Mouse (Mus musculus) small intestine, adult 2 months (tissue): ENCODE measurements at regions not wholly inside any gene's neighbourhood (a gene's known extent, or its start where the extent isn't known, plus 50 kb on each side); places are given as distances from the start of the nearest gene placed in this dataset.

Experiments
- H3K27ac ChIP-seq: fragments of 200-500 bp; 2 replicates; pipeline ENCODE4 v1.5.1; 2012; ENCODE audit warnings: low read depth, low read length, control low read depth, inconsistent platforms; ENCODE audit not compliant: insufficient read depth
- H3K27me3 ChIP-seq: fragments of 200-500 bp; 2 replicates; pipeline ENCODE4 v1.6.1; 2012; ENCODE audit warnings: mild to moderate bottlenecking, moderate library complexity, low read length, inconsistent platforms; ENCODE audit not compliant: control insufficient read depth, insufficient read depth
- H3K36me3 ChIP-seq: fragments of 200-500 bp; 2 replicates; pipeline ENCODE4 v1.6.1; 2012; ENCODE audit warnings: mild to moderate bottlenecking, low read length, control low read depth, inconsistent platforms; ENCODE audit not compliant: control insufficient read depth, insufficient read depth
- H3K4me1 ChIP-seq: fragments of 200-500 bp; 2 replicates; pipeline ENCODE4 v1.6.1; 2012; ENCODE audit warnings: low read length, inconsistent platforms, mixed read lengths; ENCODE audit not compliant: control insufficient read depth, insufficient read depth, insufficient read length
- H3K4me3 ChIP-seq: fragments of 200-500 bp; 2 replicates; pipeline ENCODE4 v1.5.1; 2012; ENCODE audit warnings: low read depth, mild to moderate bottlenecking, control low read depth, inconsistent platforms, low read length, moderate library complexity
- CTCF ChIP-seq: fragments of 200-500 bp; IDR thresholded peaks from 2 replicates; pipeline ENCODE4 v1.5.1; 2012; ENCODE audit warnings: low read depth, mild to moderate bottlenecking, control low read depth, inconsistent platforms, low read length, moderate library complexity, mixed read lengths; ENCODE audit not compliant: insufficient replicate concordance, insufficient read length; ENCODE audit errors: extremely low read depth
- POLR2A ChIP-seq: fragments of 200-500 bp; IDR thresholded peaks from 2 replicates; pipeline ENCODE4 v1.6.1; 2012; ENCODE audit warnings: low read depth, mild to moderate bottlenecking, control low read depth, inconsistent platforms, low read length, moderate library complexity
- WGBS: fragments of 180-500 bp; shearing (Covaris S2); methylation state at CpG from one replicate; pipeline ENCODE4 v1.1.7; 2018; 5-methylcytosine and 5-hydroxymethylcytosine counted together

DNA sequence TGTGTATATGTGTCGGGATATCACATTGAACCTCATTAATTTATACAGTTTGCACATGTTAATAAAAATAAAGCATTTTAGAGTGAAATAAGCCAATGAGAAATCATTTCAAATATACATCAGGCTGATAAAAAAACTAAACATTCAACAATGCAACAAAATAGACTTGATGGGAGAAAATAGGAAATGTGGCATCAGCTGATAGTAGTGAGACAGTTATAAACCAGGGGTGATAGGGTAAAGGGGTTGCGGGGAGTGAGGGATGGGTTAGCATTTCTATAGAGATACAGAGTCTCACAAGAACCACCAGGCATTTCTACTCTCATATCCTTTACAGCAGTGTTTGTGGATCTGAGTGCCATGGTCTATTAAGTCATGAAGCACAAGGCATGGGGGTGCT lies 108.6 kb upstream of the Mvb12b start:
- Histone ChIP-seq H3K27me3 (no peaks in the 10 kb centered on the region), H3K36me3 (no peaks in the 10 kb centered on the region), H3K4me3 (no peak overlapping the region), H3K27ac (no peak overlapping the region), H3K4me1 (no peaks in the 10 kb centered on the region)
- TF ChIP-seq POLR2A, result no peak
- TF ChIP-seq CTCF, result no peak
- WGBS, result 95% methylated on average over 2 of the region's 2 CpGs

DNA sequence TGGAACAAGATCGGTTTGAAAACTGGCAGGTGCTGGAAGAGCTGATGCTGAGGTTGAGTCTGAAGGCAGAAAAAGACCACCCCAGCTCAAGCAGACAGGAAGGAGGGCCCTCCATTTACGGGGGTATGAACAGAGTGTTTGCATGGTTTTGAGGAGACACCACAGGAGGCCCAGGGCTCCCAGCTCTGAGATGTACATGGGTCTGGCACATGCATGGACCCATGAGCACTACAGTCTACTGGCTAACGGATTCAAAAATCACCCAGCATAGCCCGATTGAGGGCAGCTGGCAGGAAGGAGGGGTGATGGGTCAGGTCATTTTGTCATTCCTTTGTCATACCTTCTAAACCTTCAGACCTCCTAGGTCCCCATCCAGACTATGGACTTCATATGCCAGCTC lies 103.6 kb upstream of the Mvb12b start:
- Histone ChIP-seq H3K27ac (no peak overlapping the region), H3K27me3 (no peaks in the 10 kb centered on the region), H3K4me3 (no peak overlapping the region), H3K36me3 (no peaks in the 10 kb centered on the region), H3K4me1 (no peaks in the 10 kb centered on the region)
- TF ChIP-seq POLR2A (no peak), CTCF (no peak)
- 82% methylated on average over 4 of the region's 4 CpGs for WGBS

DNA sequence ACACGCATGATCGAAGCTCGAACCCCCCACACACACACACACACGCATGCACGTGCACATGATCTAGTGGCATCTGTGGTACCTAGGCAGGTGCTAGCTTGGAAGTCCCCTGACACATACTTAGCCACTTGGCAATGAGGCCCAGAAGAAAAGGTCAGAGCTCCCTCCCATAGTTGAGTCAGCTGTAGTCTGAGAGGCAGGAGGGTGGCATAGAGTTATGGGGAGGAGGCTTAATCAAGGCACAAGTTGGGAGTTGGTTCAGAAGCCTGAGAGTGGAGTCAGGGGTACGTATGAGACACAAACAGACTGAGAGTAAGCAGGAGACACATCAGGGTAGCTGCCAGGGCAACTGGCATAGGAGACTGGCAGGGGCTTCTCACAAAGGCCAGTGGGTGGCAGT lies 103.0 kb upstream of the Mvb12b start:
- Histone ChIP-seq H3K4me3 (no peak overlapping the region), H3K36me3 (no peaks in the 10 kb centered on the region), H3K27ac (no peak overlapping the region), H3K4me1 (no peaks in the 10 kb centered on the region), H3K27me3 (no peaks in the 10 kb centered on the region)
- no peak for TF ChIP-seq CTCF
- no peak for TF ChIP-seq POLR2A
- WGBS, result 91% methylated on average over 6 of the region's 6 CpGs

DNA sequence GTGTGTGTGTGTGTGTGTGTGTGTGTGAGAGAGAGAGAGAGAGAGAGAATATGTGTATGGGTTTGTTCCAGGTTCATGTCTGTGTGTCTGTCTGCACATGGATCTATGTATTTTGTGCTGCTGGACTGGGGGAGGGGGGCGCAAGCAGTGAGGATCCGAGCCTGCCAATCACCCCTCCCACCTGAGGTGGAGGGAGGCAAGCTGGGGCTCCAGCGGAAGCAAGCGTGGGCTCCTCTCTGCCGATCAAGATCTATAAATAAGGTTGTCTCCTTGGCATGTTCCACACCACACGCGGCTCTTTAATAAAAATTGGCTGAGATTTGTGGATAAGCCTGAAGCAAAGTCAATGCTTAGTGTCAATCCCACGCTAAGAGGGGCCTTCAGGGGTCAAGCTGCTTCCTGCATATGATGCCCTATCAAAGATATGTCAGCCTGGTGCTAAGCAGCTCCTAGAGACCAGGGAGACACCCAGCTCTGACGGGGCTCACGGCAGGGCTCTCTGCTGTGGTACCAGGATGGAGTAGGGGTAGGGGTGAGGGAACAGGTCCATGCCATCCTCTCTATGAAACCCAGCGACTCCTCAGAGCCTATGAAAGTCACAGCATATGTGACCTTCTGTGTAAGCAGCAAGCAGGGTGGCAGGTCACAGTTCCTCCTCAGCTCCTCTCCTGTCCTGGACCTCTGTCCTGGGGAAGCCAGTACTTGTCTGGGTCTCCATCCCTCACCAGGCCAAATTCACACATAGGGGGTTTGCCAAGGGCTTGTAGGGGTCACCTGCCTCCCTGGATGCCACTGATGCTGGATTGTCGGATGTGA lies 102.0 kb upstream of the Mvb12b start:
- TF ChIP-seq POLR2A (no peak), CTCF (no peak)

DNA sequence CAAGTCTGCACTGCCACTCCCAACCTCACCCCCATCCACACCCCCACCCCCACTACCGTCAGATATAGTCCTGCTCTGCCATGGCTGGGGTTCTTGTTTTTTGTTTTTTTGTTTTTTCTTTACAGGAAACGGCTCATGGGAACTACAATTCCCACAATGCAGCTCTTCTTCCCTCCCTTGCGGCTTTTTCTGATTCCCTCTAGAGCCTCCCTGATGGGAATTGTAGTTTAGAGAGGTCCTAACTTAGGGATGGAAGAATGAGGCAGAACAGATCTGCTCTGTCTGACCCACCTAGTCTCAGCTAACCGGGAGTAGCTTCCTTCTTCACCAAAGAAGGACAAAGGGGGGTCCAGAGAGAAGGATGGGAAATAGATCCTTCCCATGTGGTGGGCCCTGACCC lies 98.7 kb upstream of the Mvb12b start:
- H3K27me3 ChIP-seq, result no peaks in the 10 kb centered on the region
- no peaks in the 10 kb centered on the region for H3K4me1 ChIP-seq
- no peak for TF ChIP-seq POLR2A
- TF ChIP-seq CTCF, result no peak
- no peak overlapping the region for H3K4me3 ChIP-seq
- no peak overlapping the region for H3K27ac ChIP-seq
- 25% methylated on average over 4 of the region's 4 CpGs for WGBS
- no peaks in the 10 kb centered on the region for H3K36me3 ChIP-seq

More for the DNA sequence above, 102.0 kb upstream of the Mvb12b start:
- H3K27ac ChIP-seq, result no peak overlapping the region
- H3K4me1 ChIP-seq, result no peaks in the 10 kb centered on the region
- H3K4me3 ChIP-seq, result no peak overlapping the region
- WGBS, result 59% methylated on average over 12 of the region's 12 CpGs
- H3K27me3 ChIP-seq, result no peaks in the 10 kb centered on the region
- no peaks in the 10 kb centered on the region for H3K36me3 ChIP-seq

DNA sequence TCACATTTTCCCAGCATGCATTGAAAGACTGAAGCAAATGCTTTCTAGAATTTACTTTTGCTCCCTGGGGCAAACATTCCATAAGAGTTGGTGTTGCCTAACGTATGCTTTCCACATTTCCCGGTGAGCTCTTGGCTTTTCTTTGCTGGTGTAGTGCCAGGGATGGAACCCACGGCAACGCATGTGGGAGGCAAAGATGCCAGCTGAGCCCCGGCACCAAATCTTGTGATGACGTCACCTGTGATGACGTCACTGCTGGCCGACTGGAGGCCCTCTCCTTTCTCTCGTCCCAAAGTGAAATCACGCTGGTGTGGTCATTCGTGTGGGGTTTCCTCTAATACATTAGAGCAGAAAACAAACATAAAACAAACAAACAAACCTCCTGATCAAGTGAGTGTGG lies 97.6 kb upstream of the Mvb12b start:
- Histone ChIP-seq H3K27ac (no peak overlapping the region), H3K4me3 (no peak overlapping the region), H3K4me1 (no peaks in the 10 kb centered on the region), H3K36me3 (no peaks in the 10 kb centered on the region), H3K27me3 (no peaks in the 10 kb centered on the region)
- 70% methylated on average over 11 of the region's 11 CpGs for WGBS
- TF ChIP-seq CTCF (no peak), POLR2A (no peak)

DNA sequence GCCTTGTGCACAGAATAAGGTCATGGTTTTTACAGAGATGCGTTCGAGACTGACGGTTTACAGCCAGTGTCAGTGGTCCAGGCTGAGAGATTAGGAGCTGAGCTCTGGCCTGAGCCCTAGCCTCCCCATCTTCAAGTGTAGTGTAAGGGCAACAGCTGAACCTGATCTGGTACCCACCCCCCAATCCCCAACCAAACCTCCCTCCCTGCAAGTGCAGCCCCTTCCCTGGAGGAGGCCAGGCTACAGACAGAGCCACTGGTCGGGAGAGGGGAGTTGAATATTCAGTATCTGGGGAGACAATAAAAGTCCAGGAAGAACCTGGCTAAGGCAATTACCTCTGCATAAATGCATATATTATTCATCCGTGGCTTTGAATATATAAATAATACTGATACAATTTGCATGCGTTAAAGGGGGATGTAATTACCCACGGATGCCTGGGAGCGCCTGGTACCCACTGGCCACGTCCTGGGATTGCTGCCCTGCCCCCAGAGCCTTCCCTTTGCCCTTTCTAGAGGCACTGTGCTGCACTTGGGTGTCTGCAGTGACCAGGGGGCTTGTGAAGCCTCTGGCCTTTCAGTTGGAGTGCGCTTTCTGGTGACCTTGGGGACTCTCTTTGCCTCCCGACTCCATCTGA lies 95.5 kb upstream of the Mvb12b start:
- Histone ChIP-seq H3K4me1 (no peaks in the 10 kb centered on the region), H3K36me3 (no peaks in the 10 kb centered on the region), H3K4me3 (no peak overlapping the region), H3K27ac (no peak overlapping the region), H3K27me3 (no peaks in the 10 kb centered on the region)
- WGBS, result 55% methylated on average over 11 of the region's 11 CpGs
- TF ChIP-seq CTCF (no peak), POLR2A (no peak)
